Mouse (Mus musculus): ENCODE data around the gene Wipi1.

GRCm38 (mm10) chr11:109579999-109580398 lies 31.8 kb downstream of the Wipi1 start:
- TF ChIP-seq CTCF (IDR thresholded peaks at IDR 0.05; ENCODE audit: borderline replicate concordance, insufficient read depth, low read length) (no peak), POLR2A (IDR thresholded peaks at IDR 0.05; ENCODE audit: low read depth, low read length) (no peak)
